ENCODE assay signal across 10 mouse cellular contexts in genomic region chr13:48672312-48672840, GRCm38 (mm10). TPM values are rescaled to one million over a fixed set of nuclear protein-coding genes. Genes with fewer than 3 reads are reported as not detected.
A peak's percentile ranks its signal among the peaks of the same experiment; 100 is the strongest.
DNase-seq lines count a peak whose midpoint lies in the region; ATAC-seq and TF ChIP-seq lines count a peak whose summit lies in the region.
"Had no signal": no experiment of that assay in that cellular context is flagged by ENCODE, and none has a peak within 500 bp of the region (broad histone marks: within the 10 kb centered on the region; RNA-seq: fewer than 3 reads in every experiment).

No protein-coding gene starts in this region.

- peaks cover 48% of the 10 kb centered on the region for H3K27me3 ChIP-seq in kidney, postnatal 0 days (ENCODE audit: insufficient read depth, low read length)
- peaks cover 96% of the 10 kb centered on the region for H3K27me3 ChIP-seq in embryonic facial prominence, embryonic 10.5 days (replicated peaks; ENCODE audit: low read depth, poor library complexity, severe bottlenecking)
- H3K27me3 ChIP-seq in hindbrain, embryonic 15.5 days = peaks cover 56% of the 10 kb centered on the region
- peaks cover 57% of the 10 kb centered on the region for H3K27me3 ChIP-seq in myocyte (ENCODE audit: control insufficient read depth, insufficient read depth, insufficient read length)

- DNase-seq in kidney, postnatal 0 days (ENCODE audit: low spot score) = no peak
- no peak for DNase-seq in kidney, adult 11 months
- peak; percentile 56 for DNase-seq in embryonic facial prominence, embryonic 10.5 days (ENCODE audit: low spot score)
- DNase-seq in c-Kit-positive CD71-positive TER-119-positive erythroid progenitor cells, embryonic 14.5 days (ENCODE audit: low spot score) = no peak
- no peak for DNase-seq in thymus, postnatal 25 days
- DNase-seq in ovary, postnatal 14 days (ENCODE audit: low spot score) = no peak
- DNase-seq: gastrocnemius, postnatal 14 days had no signal

- H3ac ChIP-seq in myocyte (ENCODE audit: control insufficient read depth, insufficient read length) = no peak overlapping the region

- no peaks in the 10 kb centered on the region for H3K79me2 ChIP-seq in myocyte (ENCODE audit: control insufficient read depth, insufficient read depth)

- no peak for TF ChIP-seq POLR2A in myocyte (IDR thresholded peaks at IDR 0.05; ENCODE audit: insufficient read length, low read depth)

- WGBS in kidney, postnatal 0 days = 1% methylated on average over 23 of the region's 24 CpGs
- under 1% methylated on average over 24 of the region's 24 CpGs for WGBS in embryonic facial prominence, embryonic 10.5 days
- under 1% methylated on average over 24 of the region's 24 CpGs for WGBS in hindbrain, embryonic 15.5 days

- H3K27ac ChIP-seq in kidney, postnatal 0 days = no peak overlapping the region
- H3K27ac ChIP-seq in embryonic facial prominence, embryonic 10.5 days (replicated peaks) = peak overlapping the region; percentile 61
- H3K27ac ChIP-seq in hindbrain, embryonic 15.5 days (replicated peaks) = no peak overlapping the region
- H3K27ac ChIP-seq: layer of hippocampus, adult 2 months had no signal

- peaks cover 4% of the 10 kb centered on the region; the same call in 1 of the 2 replicates for H3K4me1 ChIP-seq in kidney, postnatal 0 days (replicated peaks; ENCODE audit: insufficient read depth, low read length)
- peaks cover 36% of the 10 kb centered on the region for H3K4me1 ChIP-seq in embryonic facial prominence, embryonic 10.5 days
- H3K4me1 ChIP-seq in hindbrain, embryonic 15.5 days (replicated peaks) = peaks cover 19% of the 10 kb centered on the region

- H3K36me3 ChIP-seq in kidney, postnatal 0 days (ENCODE audit: insufficient read depth, low read length) = no peaks in the 10 kb centered on the region
- no peaks in the 10 kb centered on the region for H3K36me3 ChIP-seq in embryonic facial prominence, embryonic 10.5 days (replicated peaks)
- H3K36me3 ChIP-seq in hindbrain, embryonic 15.5 days = no peaks in the 10 kb centered on the region
- H3K36me3 ChIP-seq in myocyte (ENCODE audit: control insufficient read depth, insufficient read depth) = no peaks in the 10 kb centered on the region

- H3K9me3 ChIP-seq in kidney, postnatal 0 days (replicated peaks; ENCODE audit: low read length) = no peaks in the 10 kb centered on the region
- peaks cover 4% of the 10 kb centered on the region; the same call in 1 of the 2 replicates for H3K9me3 ChIP-seq in embryonic facial prominence, embryonic 10.5 days
- H3K9me3 ChIP-seq in hindbrain, embryonic 15.5 days = no peaks in the 10 kb centered on the region

- no peak for TF ChIP-seq CTCF in kidney, postnatal 0 days (IDR thresholded peaks at IDR 0.05; ENCODE audit: low read depth)

- H3K4me2 ChIP-seq in kidney, postnatal 0 days (ENCODE audit: low read length) = peak overlapping the region; percentile 41
- peak overlapping the region; percentile 47 for H3K4me2 ChIP-seq in hindbrain, embryonic 15.5 days
- H3K4me2 ChIP-seq in myocyte (ENCODE audit: low read depth) = peak overlapping the region; percentile 30

- ATAC-seq in kidney, postnatal 0 days (replicated peaks; ENCODE audit: low FRiP score, low read depth) = no peak
- ATAC-seq in hindbrain, embryonic 15.5 days (ENCODE audit: low FRiP score, low read depth) = 0 out of 2 replicates have a peak, but pooled peaks have one; percentile 38

- H3K4me3 ChIP-seq in kidney, postnatal 0 days (replicated peaks; ENCODE audit: low read depth, low read length) = no peak overlapping the region
- H3K4me3 ChIP-seq in embryonic facial prominence, embryonic 10.5 days = peak overlapping the region; percentile 46
- peak overlapping the region; percentile 27 for H3K4me3 ChIP-seq in hindbrain, embryonic 15.5 days
- no peak overlapping the region for H3K4me3 ChIP-seq in myocyte
- H3K4me3 ChIP-seq: layer of hippocampus, adult 2 months had no signal

- 0 out of 2 replicates have a peak overlapping the region, but pooled peaks have one; percentile 3 for H3K9ac ChIP-seq in kidney, postnatal 0 days (ENCODE audit: low read depth, low read length)
- H3K9ac ChIP-seq in hindbrain, embryonic 15.5 days = no peak overlapping the region

TF ChIP-seq in myocyte, 11 proteins besides CTCF, POLR2A, EP300 and RAD21:
- TF ChIP-seq TCF12 (IDR thresholded peaks at IDR 0.05; ENCODE audit: insufficient read depth, poor library complexity, severe bottlenecking) (no peak), USF1 (IDR thresholded peaks at IDR 0.05; ENCODE audit: low read depth) (no peak), SRF (IDR thresholded peaks at IDR 0.05; ENCODE audit: control insufficient read depth, insufficient read length, low read depth) (no peak), TCF3 (IDR thresholded peaks at IDR 0.05; ENCODE audit: insufficient read length, low read depth) (no peak), POLR2AphosphoS2 (IDR thresholded peaks at IDR 0.05; ENCODE audit: insufficient read length, low read depth) (no peak), MYOG (IDR thresholded peaks at IDR 0.05; ENCODE audit: control insufficient read depth in 1 of 3, insufficient read depth in 1 of 3, insufficient read length in 2 of 3, low read depth in 2 of 3) (no peak), CEBPB (IDR thresholded peaks at IDR 0.05; ENCODE audit: insufficient read depth, poor library complexity, severe bottlenecking) (no peak), MAX (IDR thresholded peaks at IDR 0.05; ENCODE audit: low read depth) (no peak), REST (IDR thresholded peaks at IDR 0.05; ENCODE audit: insufficient read depth, insufficient read length) (no peak), E2F4 (IDR thresholded peaks at IDR 0.05; ENCODE audit: insufficient read depth) (no peak)

RNA-seq across cellular contexts. Expression of gene Barx1, which starts 9.6 kb away (rescaled TPM):
- not detected in 2 replicates for polyA plus RNA-seq in kidney, postnatal 0 days (2015; fragmentation: Nextera tagmentation; extraction: Ambion mirVana)
- polyA plus RNA-seq in embryonic facial prominence, embryonic 10.5 days (2016; fragmentation: Nextera tagmentation; extraction: Ambion mirVana) = 43.5 and 57.9 TPM in 2 replicates
- not detected in 2 replicates for polyA plus RNA-seq in hindbrain, embryonic 15.5 days (2015; fragmentation: Nextera tagmentation; extraction: Ambion mirVana)
- polyA plus RNA-seq in myocyte (2012; fragmentation: generic; extraction: Trizol) = not detected

RNA-seq across cellular contexts. Expression of gene Ptpdc1, which starts 46.9 kb away (rescaled TPM):
- 9.9 and 10.7 TPM in 2 replicates for polyA plus RNA-seq in kidney, postnatal 0 days (2015; fragmentation: Nextera tagmentation; extraction: Ambion mirVana)
- 7.7 and 10.5 TPM in 2 replicates for polyA plus RNA-seq in embryonic facial prominence, embryonic 10.5 days (2016; fragmentation: Nextera tagmentation; extraction: Ambion mirVana)
- polyA plus RNA-seq in hindbrain, embryonic 15.5 days (2015; fragmentation: Nextera tagmentation; extraction: Ambion mirVana) = 16.4 and 17.2 TPM in 2 replicates
- 4.4 TPM for polyA plus RNA-seq in myocyte (2012; fragmentation: generic; extraction: Trizol)

Comparison
In these comparisons a context has a peak if more than half of its experiments do, and no peak if none do; other contexts are left out.
1. H3K4me3 ChIP-seq: peak in embryonic facial prominence, embryonic 10.5 days (single experiment) and hindbrain, embryonic 15.5 days (single experiment); none in kidney, postnatal 0 days (single experiment) and myocyte (single experiment).
2. RNA of gene Barx1, which starts 9.6 kb away (polyA plus RNA-seq): 43.5 to 57.9 TPM in embryonic facial prominence, embryonic 10.5 days; not detected in hindbrain, embryonic 15.5 days, not detected in kidney, postnatal 0 days and not detected in myocyte (single experiment); every median in the first group is over 10 times any median in the second.
3. Peak in every context shown above with its lines, with median percentiles within 50 percentile points of each other: H3K4me2 ChIP-seq.